9 mouse cellular contexts compared by ENCODE assay signal in genomic region chr1:152165490-152165905, GRCm38 (mm10).
DNase-seq lines count a peak whose midpoint lies in the region; ATAC-seq and TF ChIP-seq lines count a peak whose summit lies in the region.
"Had no signal": no experiment of that assay in that cellular context is flagged by ENCODE, and none has a peak within 500 bp of the region (broad histone marks: within the 10 kb centered on the region; RNA-seq: fewer than 3 reads in every experiment).

No protein-coding gene starts in this region.

- peaks cover 24% of the 10 kb centered on the region for H3K4me1 ChIP-seq in hindbrain, embryonic 10.5 days (replicated peaks)
- H3K4me1 ChIP-seq in kidney, adult 2 months (ENCODE audit: control insufficient read depth, insufficient read depth, low read length) = no peaks in the 10 kb centered on the region

- no peaks in the 10 kb centered on the region for H3K27me3 ChIP-seq in hindbrain, embryonic 10.5 days (ENCODE audit: insufficient read depth, poor library complexity, severe bottlenecking)
- H3K27me3 ChIP-seq in kidney, adult 2 months (replicated peaks; ENCODE audit: control insufficient read depth, insufficient read depth, low read length) = no peaks in the 10 kb centered on the region
- H3K27me3 ChIP-seq: limb, embryonic 13.5 days had no signal

- H3K4me3 ChIP-seq in hindbrain, embryonic 10.5 days = no peak overlapping the region
- H3K4me3 ChIP-seq in kidney, adult 2 months (ENCODE audit: insufficient read depth, low read depth, low read length) = no peak overlapping the region
- H3K4me3 ChIP-seq: limb, embryonic 13.5 days had no signal

- 55% methylated on average over 5 of the region's 5 CpGs for WGBS in hindbrain, embryonic 10.5 days
- 71% methylated on average over 5 of the region's 5 CpGs for WGBS in kidney, adult 2 months

- TF ChIP-seq CTCF in kidney, adult 2 months (conservative IDR thresholded peaks at IDR 0.05; ENCODE audit: insufficient read depth, insufficient read length, low read depth, low read length) = no peak

- no peaks in the 10 kb centered on the region for H3K36me3 ChIP-seq in hindbrain, embryonic 10.5 days
- H3K36me3 ChIP-seq in kidney, adult 2 months (ENCODE audit: control insufficient read depth, insufficient read depth, low read length) = no peaks in the 10 kb centered on the region
- H3K36me3 ChIP-seq: limb, embryonic 13.5 days had no signal

- no peak for TF ChIP-seq POLR2A in kidney, adult 2 months (IDR thresholded peaks at IDR 0.05; ENCODE audit: low read depth, low read length)

- no peak for ATAC-seq in megakaryocyte-erythroid progenitor cell, adult 5-6 weeks (replicated peaks; ENCODE audit: low FRiP score, low TSS enrichment, poor library complexity, severe bottlenecking)
- ATAC-seq in erythroblast, adult 5-6 weeks (replicated peaks; ENCODE audit: low FRiP score, poor library complexity, severe bottlenecking) = no peak
- ATAC-seq in erythroid progenitor cell, adult 5-6 weeks (replicated peaks; ENCODE audit: low FRiP score, poor library complexity, severe bottlenecking) = no peak

- H3K27ac ChIP-seq in hindbrain, embryonic 10.5 days = peak overlapping the region; percentile 82
- H3K27ac ChIP-seq in kidney, adult 2 months (ENCODE audit: insufficient read depth, low read depth, low read length) = no peak overlapping the region
- H3K27ac ChIP-seq: limb, embryonic 13.5 days had no signal

- no peaks in the 10 kb centered on the region for H3K9me3 ChIP-seq in hindbrain, embryonic 10.5 days
- H3K9me3 ChIP-seq: limb, embryonic 13.5 days had no signal

- peak; percentile 34 for DNase-seq in Muller cell, postnatal 12 days (ENCODE audit: inconsistent ontology term)
- DNase-seq in cerebellum, postnatal 10 days = peak; percentile 90 to 95
- peak; percentile 53 for DNase-seq in hindbrain, embryonic 10.5 days (ENCODE audit: low spot score)
- DNase-seq in mesoderm, embryonic 11.5 days (ENCODE audit: low read depth, low spot score) = peak; percentile 60
- DNase-seq in kidney, adult 2 months = no peak
